Mouse (Mus musculus) ES-Bruce4 (cell line): ENCODE data around the gene Fam168a. TPM values are rescaled to one million over a fixed set of nuclear protein-coding genes. Genes with fewer than 3 reads are reported as not detected.
"Not testable (repeated sequence)": the region's sequence is repeated elsewhere in the genome, so short reads cannot be mapped to it uniquely, and the experiment has no call there.

Experiments
- H3K27ac ChIP-seq: 2 replicates; pipeline ENCODE4 v1.5.1; 2012; ENCODE audit warnings: low read length, inconsistent platforms; ENCODE audit not compliant: insufficient read depth
- H3K27me3 ChIP-seq: 2 replicates; pipeline ENCODE4 v1.6.1; 2012; ENCODE audit warnings: mild to moderate bottlenecking, low read length, inconsistent platforms; ENCODE audit not compliant: control insufficient read depth, poor library complexity, insufficient read depth, severe bottlenecking
- H3K36me3 ChIP-seq: 2 replicates; pipeline ENCODE4 v1.6.1; 2012; ENCODE audit warnings: inconsistent platforms, mild to moderate bottlenecking, low read length, moderate library complexity; ENCODE audit not compliant: control insufficient read depth, poor library complexity, insufficient read depth, severe bottlenecking
- H3K4me1 ChIP-seq: one replicate; pipeline ENCODE4 v1.8.1; 2011; ENCODE audit warnings: low read length; ENCODE audit not compliant: control insufficient read depth, insufficient read depth
- H3K4me3 ChIP-seq: 2 replicates; pipeline ENCODE4 v1.5.1; 2011; ENCODE audit warnings: low read depth, mild to moderate bottlenecking, low read length
- H3K9ac ChIP-seq: 2 replicates; pipeline ENCODE4 v1.6.1; 2012; ENCODE audit warnings: low read depth, mild to moderate bottlenecking, inconsistent platforms; ENCODE audit not compliant: poor library complexity, severe bottlenecking
- H3K9me3 ChIP-seq: replicated peaks from 2 replicates; pipeline ENCODE4 v1.6.1; 2012; ENCODE audit warnings: mild to moderate bottlenecking, low read length, inconsistent platforms; ENCODE audit not compliant: control insufficient read depth, poor library complexity, insufficient read depth, severe bottlenecking
- CTCF ChIP-seq: IDR thresholded peaks from one replicate; pipeline ENCODE4 v1.8.1; 2011; ENCODE audit warnings: low read depth, low read length
- EP300 ChIP-seq: IDR thresholded peaks from 2 replicates; pipeline ENCODE4 v1.6.1; 2011; ENCODE audit warnings: low read depth, low read length; ENCODE audit not compliant: insufficient read depth
- POLR2A ChIP-seq: IDR thresholded peaks from one replicate; pipeline ENCODE4 v1.8.1; 2011; ENCODE audit warnings: low read length; ENCODE audit not compliant: insufficient read depth
- polyA plus RNA-seq: library from polyadenylated mRNA; stranded (reverse); fragments of >200 nt; gene quantifications from 2 replicates; pipeline ENCODE4 v1.2.4, GENCODE M21; 2011; ENCODE audit warnings: low read depth; ENCODE audit not compliant: missing spikeins, insufficient read depth, insufficient read length

The Fam168a gene
- polyA plus RNA-seq, 1 experiment, result 27.4 TPM

DNA sequence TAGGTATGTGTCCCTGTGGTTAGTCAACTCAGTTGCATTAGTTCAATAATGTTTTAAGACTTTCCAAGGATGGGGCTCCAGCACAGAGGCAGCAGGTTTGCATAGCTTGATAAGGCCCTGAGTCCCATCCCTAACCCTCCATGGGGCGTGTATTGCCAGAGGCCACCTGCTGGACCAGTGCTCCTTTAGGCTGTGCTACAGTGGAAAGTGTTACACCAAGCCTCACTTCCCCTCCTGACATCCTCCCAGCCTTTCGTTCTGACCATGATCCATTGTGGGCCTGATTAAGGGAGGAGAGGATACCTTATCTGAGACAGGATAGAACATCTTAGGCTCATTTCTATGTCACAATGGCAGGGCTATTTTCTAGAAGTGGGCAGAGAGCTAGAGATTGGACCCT lies 137.4 kb downstream of the Fam168a start:
- TF ChIP-seq POLR2A (no peak), CTCF (no peak), EP300 (no peak)
- H3K27ac ChIP-seq, result no peak overlapping the region

GRCm38 (mm10) chr7:100844385-100845025 lies 138.1 kb downstream of the Fam168a start:
- no peak overlapping the region for H3K27ac ChIP-seq
- no peak overlapping the region for H3K9ac ChIP-seq

More for the DNA sequence above, 137.4 kb downstream of the Fam168a start:
- no peak overlapping the region for H3K9ac ChIP-seq
- no peaks in the 10 kb centered on the region for H3K36me3 ChIP-seq
- H3K4me1 ChIP-seq, result no peaks in the 10 kb centered on the region
- no peaks in the 10 kb centered on the region for H3K27me3 ChIP-seq
- H3K4me3 ChIP-seq, result no peak overlapping the region
- H3K9me3 ChIP-seq, result no peaks in the 10 kb centered on the region

GRCm38 (mm10) chr7:100845026-100845400 lies 138.6 kb downstream of the Fam168a start:
- Histone ChIP-seq H3K27ac (no peak overlapping the region), H3K4me1 (no peaks in the 10 kb centered on the region), H3K4me3 (no peak overlapping the region), H3K9me3 (no peaks in the 10 kb centered on the region), H3K9ac (no peak overlapping the region), H3K27me3 (no peaks in the 10 kb centered on the region), H3K36me3 (no peaks in the 10 kb centered on the region)
- no peak for TF ChIP-seq CTCF
- no peak for TF ChIP-seq POLR2A
- TF ChIP-seq EP300, result no peak

More at GRCm38 (mm10) chr7:100844385-100845025, 138.1 kb downstream of the Fam168a start:
- Histone ChIP-seq H3K4me1 (no peaks in the 10 kb centered on the region), H3K27me3 (no peaks in the 10 kb centered on the region), H3K36me3 (no peaks in the 10 kb centered on the region), H3K9me3 (no peaks in the 10 kb centered on the region), H3K4me3 (no peak overlapping the region)
- TF ChIP-seq POLR2A, result no peak
- no peak for TF ChIP-seq CTCF
- TF ChIP-seq EP300, result no peak

DNA sequence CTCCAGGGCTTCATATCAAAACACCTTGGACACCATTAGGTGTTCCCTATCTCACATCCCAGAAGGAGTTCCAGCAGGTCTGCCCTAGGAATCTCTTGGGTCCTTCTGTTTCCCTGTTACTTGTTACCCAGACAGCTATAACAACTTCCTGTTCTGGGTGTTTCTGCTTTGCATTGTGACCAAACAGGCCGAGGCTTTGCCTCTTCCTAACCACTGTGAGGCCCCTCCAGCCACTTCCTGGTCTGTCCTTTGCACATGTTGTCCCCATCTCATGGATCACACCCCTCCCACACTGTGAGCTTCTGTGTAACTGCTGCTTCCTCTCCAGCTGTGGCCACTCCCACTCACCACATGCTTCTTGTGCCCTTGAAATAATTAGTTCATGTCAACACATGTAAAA lies 139.0 kb downstream of the Fam168a start:
- H3K9ac ChIP-seq, result no peak overlapping the region
- H3K27me3 ChIP-seq, result no peaks in the 10 kb centered on the region
- no peaks in the 10 kb centered on the region for H3K9me3 ChIP-seq
- TF ChIP-seq POLR2A (no peak), CTCF (no peak), EP300 (no peak)
- no peaks in the 10 kb centered on the region for H3K4me1 ChIP-seq
- no peak overlapping the region for H3K4me3 ChIP-seq
- no peak overlapping the region for H3K27ac ChIP-seq
- H3K36me3 ChIP-seq, result no peaks in the 10 kb centered on the region

DNA sequence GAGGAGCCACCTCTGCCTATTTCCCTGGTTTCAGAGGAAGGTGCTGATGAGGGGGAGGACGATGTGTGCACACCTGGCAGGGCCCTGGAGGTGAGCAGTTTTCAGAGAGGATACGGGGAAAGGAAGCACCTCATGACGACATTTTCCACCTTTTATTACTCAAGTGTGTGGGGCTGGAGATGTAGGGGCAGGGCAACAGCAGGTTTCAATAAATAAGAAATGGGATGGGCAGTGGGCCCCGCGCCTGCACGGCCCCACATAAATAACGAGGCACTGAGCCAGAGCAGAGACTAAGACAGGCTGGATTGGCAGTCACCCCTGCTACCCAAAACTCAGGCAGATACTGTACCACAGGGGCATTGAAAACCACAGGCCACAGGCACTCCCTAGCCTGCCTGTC lies 139.6 kb downstream of the Fam168a start:
- H3K36me3 ChIP-seq, H3K9me3 ChIP-seq, H3K4me3 ChIP-seq, H3K4me1 ChIP-seq, H3K9ac ChIP-seq, H3K27me3 ChIP-seq, H3K27ac ChIP-seq: not testable (repeated sequence)

DNA sequence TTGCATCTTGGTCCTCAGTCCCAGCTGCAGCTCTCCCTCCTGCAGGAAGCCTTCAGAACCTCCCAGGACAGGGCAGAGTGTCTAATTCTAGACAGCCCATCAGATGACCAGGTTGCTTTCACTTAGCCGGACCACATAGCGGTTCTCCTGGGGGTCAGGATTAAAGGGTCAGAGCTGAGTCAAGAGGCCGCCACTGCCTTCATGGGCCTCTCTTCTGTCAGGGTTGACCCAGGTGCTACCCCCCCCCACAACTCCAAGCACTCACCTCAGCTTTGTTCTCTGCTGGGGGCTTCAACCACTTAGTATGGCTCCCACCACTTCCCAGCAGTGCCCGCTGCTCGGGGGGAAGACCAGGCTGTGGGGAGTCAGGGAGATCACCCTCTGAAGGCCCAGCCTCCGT lies 140.7 kb downstream of the Fam168a start:
- H3K4me3 ChIP-seq, result no peak overlapping the region
- H3K9me3 ChIP-seq, result no peaks in the 10 kb centered on the region
- TF ChIP-seq EP300 (no peak), POLR2A (no peak), CTCF (no peak)
- H3K4me1 ChIP-seq, result no peaks in the 10 kb centered on the region
- no peak overlapping the region for H3K9ac ChIP-seq
- H3K36me3 ChIP-seq, result no peaks in the 10 kb centered on the region
- no peak overlapping the region for H3K27ac ChIP-seq
- no peaks in the 10 kb centered on the region for H3K27me3 ChIP-seq

DNA sequence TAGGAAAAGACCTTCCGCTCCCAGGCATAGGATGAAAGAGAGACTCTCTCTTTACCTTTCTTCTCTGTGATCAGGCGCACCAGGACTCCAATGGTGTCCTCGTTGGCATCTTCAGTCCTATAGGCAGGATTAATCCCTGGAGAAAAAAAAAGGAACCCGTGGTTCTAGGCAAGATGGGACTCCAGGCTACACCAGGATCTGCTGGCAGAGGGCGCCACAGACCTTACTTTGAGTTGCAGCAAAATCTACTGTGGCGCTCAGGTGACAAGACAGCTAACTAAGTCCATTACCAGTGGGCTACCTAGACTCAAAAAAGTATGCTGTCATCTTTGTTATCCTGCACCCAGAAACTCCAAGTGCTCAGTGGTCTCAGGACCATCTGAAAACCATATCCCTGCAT lies 142.3 kb downstream of the Fam168a start:
- Histone ChIP-seq H3K36me3 (no peaks in the 10 kb centered on the region), H3K4me1 (no peaks in the 10 kb centered on the region), H3K4me3 (no peak overlapping the region), H3K9me3 (no peaks in the 10 kb centered on the region), H3K27me3 (no peaks in the 10 kb centered on the region), H3K27ac (no peak overlapping the region), H3K9ac (no peak overlapping the region)
- TF ChIP-seq EP300 (no peak), CTCF (peak; percentile 86)
